Mouse (Mus musculus) heart, postnatal 0 days (tissue): ENCODE measurements at regions not wholly inside any gene's neighbourhood (a gene's known extent, or its start where the extent isn't known, plus 50 kb on each side); places are given as distances from the start of the nearest gene placed in this dataset.

Experiments
- CTCF ChIP-seq: IDR thresholded peaks from 2 replicates; pipeline ENCODE4 v1.5.1; 2016; ENCODE audit warnings: antibody characterized with exemption, control low read depth, low read depth
- EP300 ChIP-seq: IDR thresholded peaks from 2 replicates; pipeline ENCODE4 v1.6.1; 2016; ENCODE audit warnings: antibody characterized with exemption, low read depth

DNA sequence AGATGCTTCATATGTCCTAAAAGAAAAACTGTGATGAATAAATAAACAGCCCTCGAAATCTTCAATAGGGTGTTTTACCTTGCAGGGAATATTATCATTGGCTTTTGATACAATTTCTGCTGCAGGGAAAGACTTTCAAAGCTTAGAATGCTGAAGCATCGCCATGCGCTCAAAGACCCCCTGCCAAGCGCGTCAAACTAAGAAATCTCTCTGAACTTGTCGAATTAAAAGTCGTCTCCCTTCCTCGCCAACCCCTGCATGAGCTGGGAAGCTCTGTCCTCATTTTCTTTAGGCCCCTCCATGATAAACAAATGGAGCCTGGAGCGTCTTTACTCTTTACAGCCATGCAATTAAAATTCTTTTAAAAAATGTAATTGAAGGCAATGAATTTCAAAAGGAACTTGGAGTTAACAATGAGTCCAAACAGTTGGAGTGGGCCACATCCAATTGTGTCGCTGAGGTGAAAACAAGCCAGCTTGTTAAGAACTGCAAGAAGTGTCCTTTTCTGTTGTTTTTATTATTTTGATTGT is 784.3 kb upstream of the Tenm3 start:
- TF ChIP-seq CTCF: no peak
- no peak for TF ChIP-seq EP300
